Mouse (Mus musculus): ENCODE data around the gene Ckb.

DNA sequence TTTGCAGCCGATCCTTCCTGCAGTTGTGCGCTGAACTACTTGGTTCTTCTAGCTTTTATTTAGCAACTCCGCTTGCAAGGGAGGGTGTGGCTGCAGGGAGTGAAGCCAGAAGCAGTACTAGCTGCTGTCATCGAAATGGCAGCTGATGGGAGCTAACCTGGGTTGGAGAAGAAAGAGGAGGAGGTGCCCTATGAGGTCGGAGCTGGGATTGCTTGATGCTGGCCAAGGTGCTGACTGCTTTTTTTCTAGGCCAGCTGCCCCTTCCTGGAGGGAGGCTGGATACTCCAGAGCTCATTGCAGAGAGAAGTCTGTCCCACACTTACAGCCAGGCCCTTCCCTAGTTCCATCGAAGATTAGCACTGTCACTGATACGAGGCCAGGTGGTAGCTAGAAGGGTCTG is 6.9 kb upstream of the Ckb start:
- TF ChIP-seq POLR2A (IDR thresholded peaks at IDR 0.05; ENCODE audit: control insufficient read depth, low read depth, low read length) = no peak
- TF ChIP-seq CTCF (IDR thresholded peaks at IDR 0.05; ENCODE audit: control insufficient read depth, insufficient read depth, insufficient replicate concordance, low read depth, low read length) = no peak

Measured in testis, adult 2 months (tissue).